In the genomic region with DNA sequence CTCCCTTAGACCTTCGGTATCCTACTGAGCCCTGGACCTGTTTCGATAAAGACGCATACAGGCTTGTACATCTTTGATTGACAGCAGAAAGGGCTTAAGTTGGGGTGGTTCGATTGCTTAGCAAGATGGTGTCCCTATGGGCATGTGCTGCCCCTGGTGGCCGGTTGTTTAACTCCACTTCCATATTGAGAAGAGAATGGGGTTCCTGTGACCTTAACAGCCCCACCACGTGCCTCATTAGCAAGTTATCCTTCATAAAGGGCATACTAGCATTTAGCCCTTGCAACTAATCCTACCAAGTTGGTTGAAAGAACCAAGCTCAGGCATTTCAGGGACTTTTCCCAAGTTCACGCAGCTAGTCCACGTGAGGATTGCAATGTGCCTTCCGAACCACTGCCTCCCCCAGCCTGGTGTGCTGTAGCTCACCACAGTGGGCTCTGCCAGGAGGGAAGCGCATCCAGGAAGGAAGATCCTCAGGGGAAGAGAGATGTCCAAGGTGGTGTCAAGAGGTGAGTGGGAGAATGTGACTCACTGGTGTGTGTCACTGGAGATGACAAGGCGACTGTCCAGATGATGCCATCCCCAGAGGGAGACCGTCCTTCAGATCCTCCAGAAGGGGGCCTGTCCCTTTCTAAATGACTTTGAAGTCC, we compare ENCODE assay signal across 8 mouse cellular contexts.
DNase-seq lines count a peak whose midpoint lies in the region; ATAC-seq lines count a peak whose summit lies in the region.

No protein-coding gene starts in this region.

- no peak overlapping the region for H3K4me3 ChIP-seq in forebrain, embryonic 10.5 days
- no peak overlapping the region for H3K4me3 ChIP-seq in forebrain, embryonic 12.5 days (replicated peaks)
- H3K4me3 ChIP-seq in heart, embryonic 12.5 days = no peak overlapping the region
- no peak overlapping the region for H3K4me3 ChIP-seq in midbrain, embryonic 10.5 days

- 0 out of 2 replicates have a peak overlapping the region, but pooled peaks have one; percentile 22 for H3K27ac ChIP-seq in forebrain, embryonic 10.5 days
- no peak overlapping the region for H3K27ac ChIP-seq in forebrain, embryonic 12.5 days
- H3K27ac ChIP-seq in heart, embryonic 12.5 days (ENCODE audit: poor library complexity, severe bottlenecking) = peak overlapping the region; percentile 78
- peak overlapping the region; percentile 23; the same call in 1 of the 2 replicates for H3K27ac ChIP-seq in midbrain, embryonic 10.5 days (replicated peaks)

- H3K9me3 ChIP-seq in forebrain, embryonic 10.5 days = peaks cover 6% of the 10 kb centered on the region; the same call in 1 of the 2 replicates
- no peaks in the 10 kb centered on the region for H3K9me3 ChIP-seq in forebrain, embryonic 12.5 days
- no peaks in the 10 kb centered on the region for H3K9me3 ChIP-seq in heart, embryonic 12.5 days (replicated peaks)
- no peaks in the 10 kb centered on the region for H3K9me3 ChIP-seq in midbrain, embryonic 10.5 days (replicated peaks)

- H3K36me3 ChIP-seq in forebrain, embryonic 10.5 days (replicated peaks) = no peaks in the 10 kb centered on the region
- H3K36me3 ChIP-seq in forebrain, embryonic 12.5 days (replicated peaks) = no peaks in the 10 kb centered on the region
- H3K36me3 ChIP-seq in heart, embryonic 12.5 days = no peaks in the 10 kb centered on the region
- no peaks in the 10 kb centered on the region for H3K36me3 ChIP-seq in midbrain, embryonic 10.5 days

- no peak overlapping the region for H3K4me2 ChIP-seq in forebrain, embryonic 12.5 days
- H3K4me2 ChIP-seq in heart, embryonic 12.5 days = no peak overlapping the region

- H3K27me3 ChIP-seq in forebrain, embryonic 10.5 days (ENCODE audit: poor library complexity, severe bottlenecking) = no peaks in the 10 kb centered on the region
- no peaks in the 10 kb centered on the region for H3K27me3 ChIP-seq in forebrain, embryonic 12.5 days
- no peaks in the 10 kb centered on the region for H3K27me3 ChIP-seq in heart, embryonic 12.5 days (replicated peaks)
- H3K27me3 ChIP-seq in midbrain, embryonic 10.5 days (ENCODE audit: low read depth, poor library complexity, severe bottlenecking) = no peaks in the 10 kb centered on the region

- WGBS in forebrain, embryonic 10.5 days = 75% methylated on average over 12 of the region's 12 CpGs
- WGBS in forebrain, embryonic 12.5 days = 74% methylated on average over 12 of the region's 12 CpGs
- WGBS in heart, embryonic 12.5 days = 70% methylated on average over 12 of the region's 12 CpGs
- 75% methylated on average over 12 of the region's 12 CpGs for WGBS in midbrain, embryonic 10.5 days

- DNase-seq in forebrain, embryonic 10.5 days (ENCODE audit: extremely low spot score, low spot score) = peak; percentile 26
- peak; percentile 80 for DNase-seq in adipocyte (ENCODE audit: low spot score)
- DNase-seq in embryo, embryonic 10 days (ENCODE audit: low spot score) = peak; percentile 57
- DNase-seq in kidney, postnatal 36 days = peak; percentile 61 to 81
- peak; percentile 39 for DNase-seq in midbrain, embryonic 10.5 days (ENCODE audit: low spot score)
- peak; percentile 58 for DNase-seq in thymus, postnatal 25 days

- H3K4me1 ChIP-seq in forebrain, embryonic 10.5 days = peaks cover 33% of the 10 kb centered on the region
- peaks cover 22% of the 10 kb centered on the region for H3K4me1 ChIP-seq in forebrain, embryonic 12.5 days
- H3K4me1 ChIP-seq in heart, embryonic 12.5 days (replicated peaks) = peaks cover 34% of the 10 kb centered on the region
- H3K4me1 ChIP-seq in midbrain, embryonic 10.5 days = peaks cover 21% of the 10 kb centered on the region

- no peak for ATAC-seq in forebrain, embryonic 12.5 days (ENCODE audit: low FRiP score)
- peak; percentile 19 for ATAC-seq in heart, embryonic 12.5 days (ENCODE audit: insufficient number of reproducible peaks, low FRiP score)

- no peak overlapping the region for H3K9ac ChIP-seq in forebrain, embryonic 12.5 days
- no peak overlapping the region for H3K9ac ChIP-seq in heart, embryonic 12.5 days

Comparison
In these comparisons a context has a peak if more than half of its experiments do, and no peak if none do; other contexts are left out.
1. DNase-seq: peak in every context shown above with its lines; median percentile 80 in adipocyte; 71 in kidney, postnatal 36 days; 58 in thymus, postnatal 25 days; 57 in embryo, embryonic 10 days; 39 in midbrain, embryonic 10.5 days; 26 in forebrain, embryonic 10.5 days.